Mouse (Mus musculus) gastrocnemius, postnatal 36 days (tissue): Measurements from ENCODE around the gene Nr1h3. TPM values are rescaled to one million over a fixed set of nuclear protein-coding genes. Genes with fewer than 3 reads are reported as not detected.

Source experiments
- DNase-seq, 2 experiments: peaks; one replicate each; pipeline ENCODE4 v3.0.0; 2022
- intact Hi-C: fragments of 180-260 bp; cut with DNase I; formaldehyde crosslinking; loops from one replicate; pipeline ENCODE4 v1.15.1; 2025
- total RNA-seq, 2 experiments: library from RNA; stranded (reverse); gene quantifications; 2 replicates each; pipeline ENCODE4 v1.2.3; 2021

The Nr1h3 gene
- total RNA-seq, 2 experiments from 2014 or later, result 17.3 to 19.1 TPM

- intact Hi-C loops, result no loop called here
- no peak for DNase-seq
Observed at GRCm38 (mm10) chr2:91148101-91148500, 54.5 kb downstream of the Nr1h3 start.

DNA sequence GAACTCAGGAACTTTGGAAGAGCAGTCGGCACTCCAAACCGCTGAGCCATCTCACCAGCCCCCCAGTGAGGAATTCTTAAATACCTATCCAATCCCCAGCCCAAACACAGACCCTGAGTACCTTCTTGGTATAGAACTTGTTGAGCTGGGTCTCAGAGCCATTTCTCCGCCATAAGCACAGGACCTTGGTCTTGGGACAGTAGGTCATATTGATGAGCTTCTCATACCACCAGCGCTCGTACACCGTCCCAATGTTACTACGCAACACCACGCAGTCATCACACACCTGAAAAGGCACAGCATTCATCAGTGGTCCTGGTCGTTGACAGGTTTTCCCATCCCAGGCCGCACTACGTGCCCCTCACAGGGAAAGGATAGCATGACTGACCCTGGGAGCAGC, 59.2 kb downstream of the Nr1h3 start:
- no peak for DNase-seq
- intact Hi-C loops, result no loop called here

- intact Hi-C loops, result no loop called here
- DNase-seq, result no peak
Observed at GRCm38 (mm10) chr2:91142920-91143319, 59.7 kb downstream of the Nr1h3 start.

DNA sequence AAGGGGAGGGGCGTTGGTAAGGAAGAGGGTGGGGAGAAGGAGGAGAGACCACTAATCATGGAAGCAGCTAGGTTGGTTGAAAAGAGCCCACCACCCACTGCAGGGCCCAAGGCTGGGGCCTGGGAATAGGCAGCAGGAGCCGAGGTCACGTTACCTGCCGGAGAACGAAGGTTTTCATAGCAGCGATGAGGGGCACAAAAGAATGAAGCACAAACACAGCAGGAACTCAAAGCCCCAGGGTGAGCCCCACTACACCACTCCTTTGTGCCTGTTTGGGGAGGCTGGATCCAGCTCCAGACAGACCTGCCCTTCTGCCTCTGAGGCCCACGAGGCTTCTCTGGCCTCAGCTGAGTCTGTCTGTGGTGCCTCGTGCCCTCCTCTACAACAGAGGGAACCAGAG, 62.9 kb downstream of the Nr1h3 start:
- no peak for DNase-seq
- intact Hi-C loops, result no loop called here

GRCm38 (mm10) chr2:91139311-91139710, 63.3 kb downstream of the Nr1h3 start:
- DNase-seq, result no peak
- intact Hi-C loops, result no loop called here

- no peak for DNase-seq
- intact Hi-C loops, result no loop called here
Observed at GRCm38 (mm10) chr2:91137481-91137880, 65.2 kb downstream of the Nr1h3 start.

- intact Hi-C loops, result no loop called here
- no peak for DNase-seq
Observed at GRCm38 (mm10) chr2:91136513-91137412, 65.9 kb downstream of the Nr1h3 start.

Other genes starting within 250 kb of the Nr1h3 start
- gene Rapsn, start 167.2 kb downstream of the Nr1h3 start, total RNA-seq, result 10 to 100 TPM; 21.7 to 23.9 TPM
- gene Psmc3, start 148.8 kb downstream of the Nr1h3 start, total RNA-seq, result 100 to 1,000 TPM; 223 to 229 TPM
- 10 to 100 TPM; 21.1 to 21.7 TPM for gene Slc39a13, start 132.4 kb downstream of the Nr1h3 start, total RNA-seq
- gene Spi1, start 120.4 kb downstream of the Nr1h3 start, total RNA-seq, result 1 to 10 TPM in 1 of 2 experiments, under 1 TPM in 1; 0.91 to 1.1 TPM
- not detected for gene Mybpc3, start 84.7 kb downstream of the Nr1h3 start, total RNA-seq
- 1 to 10 TPM; 4.1 to 5.0 TPM for gene Madd, start 19.0 kb downstream of the Nr1h3 start, total RNA-seq
- 10 to 100 TPM; 13.0 to 14.3 TPM for gene Acp2, start 51 bp upstream of the Nr1h3 start, total RNA-seq
- gene Ddb2, start 34.1 kb upstream of the Nr1h3 start, total RNA-seq, result 1 to 10 TPM; 2.1 to 2.6 TPM
- gene Pacsin3, start 53.1 kb upstream of the Nr1h3 start, total RNA-seq, result 100 to 1,000 TPM; 333 to 372 TPM
- gene Arfgap2, start 62.1 kb upstream of the Nr1h3 start, total RNA-seq, result 100 to 1,000 TPM; 131 to 132 TPM
- gene 1110051M20Rik, start 241.9 kb upstream of the Nr1h3 start, total RNA-seq, result 10 to 100 TPM; 12.3 to 12.6 TPM